Mouse (Mus musculus) CH12.LX (cell line): ENCODE data around the gene Pdzrn4.

Experiments
- CHD1 ChIP-seq: IDR thresholded peaks from 2 replicates; pipeline ENCODE4 v1.6.1; 2012; ENCODE audit warnings: low read depth, low read length, improper control_type of control experiment, inconsistent platforms
- CHD2 ChIP-seq: IDR thresholded peaks from 2 replicates; pipeline ENCODE4 v1.6.1; 2011; ENCODE audit warnings: low read length, improper control_type of control experiment
- CTCF ChIP-seq, 2 experiments: IDR thresholded peaks in 1 of 2; conservative IDR thresholded peaks in 1 of 2; 2 replicates each; pipeline ENCODE4 v1.5.1; 2011 to 2012; ENCODE audit warnings: low read depth in 2 of 2, low read length in 2 of 2, improper control_type of control experiment in 1 of 2, inconsistent platforms in 1 of 2, mild to moderate bottlenecking in 1 of 2, moderate library complexity in 1 of 2
- KAT2A ChIP-seq: IDR thresholded peaks from 2 replicates; pipeline ENCODE4 v1.6.1; 2012; ENCODE audit warnings: low read length, improper control_type of control experiment, inconsistent platforms; ENCODE audit not compliant: insufficient replicate concordance
- MEF2A ChIP-seq: IDR thresholded peaks from 2 replicates; pipeline ENCODE4 v1.6.1; 2014; ENCODE audit warnings: low read depth, mild to moderate bottlenecking, inconsistent platforms, low read length, improper control_type of control experiment, borderline replicate concordance
- POLR2A ChIP-seq: IDR thresholded peaks from 2 replicates; pipeline ENCODE4 v1.6.1; 2011; ENCODE audit warnings: low read depth, mild to moderate bottlenecking, improper control_type of control experiment, low read length
- TBP ChIP-seq: conservative IDR thresholded peaks from 2 replicates; pipeline ENCODE4 v1.6.1; 2011; ENCODE audit warnings: low read depth, low read length, improper control_type of control experiment
- USF2 ChIP-seq: conservative IDR thresholded peaks from 2 replicates; pipeline ENCODE4 v1.6.1; 2011; ENCODE audit warnings: low read depth, low read length, improper control_type of control experiment
- ZC3H11A ChIP-seq: IDR thresholded peaks from 2 replicates; pipeline ENCODE4 v1.6.1; 2012; ENCODE audit warnings: low read depth, mild to moderate bottlenecking, inconsistent platforms, low read length, improper control_type of control experiment

DNA sequence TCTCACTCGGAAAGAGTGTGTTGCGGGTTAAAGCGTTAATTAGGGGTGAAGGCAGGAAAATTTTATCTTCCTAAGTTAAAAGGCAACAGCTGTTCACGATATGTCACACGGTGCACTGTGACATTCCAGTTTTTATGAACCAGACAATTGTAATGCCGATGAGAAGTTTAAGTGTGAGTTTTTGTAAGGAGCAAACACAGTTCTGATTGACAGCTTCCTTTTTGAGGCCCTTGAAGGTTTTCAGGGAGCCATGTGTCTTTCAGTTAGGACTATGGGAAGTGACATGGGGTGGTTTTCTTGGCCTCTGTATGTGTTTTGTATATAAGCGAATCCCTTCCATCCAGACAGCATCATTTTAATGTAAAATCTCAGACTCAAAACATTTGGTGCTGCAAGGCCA is 20.0 kb downstream of the Pdzrn4 start:
- TF ChIP-seq CTCF (conservative IDR thresholded peaks at IDR 0.05 in 1 of 2, IDR thresholded peaks at IDR 0.05 in 1 of 2; ENCODE audit: low read depth in 2 of 2, low read length in 2 of 2) (no peak), KAT2A (no peak), CHD2 (no peak), MEF2A (no peak), TBP (no peak), POLR2A (no peak), USF2 (no peak), CHD1 (no peak), ZC3H11A (no peak)
